In genomic region chr17:50499091-50499790, GRCm38 (mm10) we compare ENCODE assay signal across 17 mouse cellular contexts. TPM values are rescaled to one million over a fixed set of nuclear protein-coding genes. Genes with fewer than 3 reads are reported as not detected.
A peak's percentile ranks its signal among the peaks of the same experiment; 100 is the strongest.
DNase-seq lines count a peak whose midpoint lies in the region; TF ChIP-seq lines count a peak whose summit lies in the region.
"Had no signal": no experiment of that assay in that cellular context is flagged by ENCODE, and none has a peak within 500 bp of the region (broad histone marks: within the 10 kb centered on the region; RNA-seq: fewer than 3 reads in every experiment).

No protein-coding gene starts in this region.

- no peak overlapping the region; the same call in 1 of the 2 replicates for H3K27ac ChIP-seq in spleen, adult 2 months (ENCODE audit: insufficient read depth, low read length)
- H3K27ac ChIP-seq: forebrain, embryonic 12.5 days; hindbrain, embryonic 10.5 days had no signal

- TF ChIP-seq POLR2A in spleen, adult 2 months (IDR thresholded peaks at IDR 0.05; ENCODE audit: low read depth, low read length), result no peak

- H3K36me3 ChIP-seq in spleen, adult 2 months (ENCODE audit: control insufficient read depth, insufficient read depth, low read length), result no peaks in the 10 kb centered on the region
- H3K36me3 ChIP-seq in splenic B cell, adult 2 months (ENCODE audit: control insufficient read depth, insufficient read depth, low read length, poor library complexity, severe bottlenecking), result no peaks in the 10 kb centered on the region
- H3K36me3 ChIP-seq: forebrain, embryonic 12.5 days; hindbrain, embryonic 10.5 days had no signal

- peak overlapping the region; percentile 9; the same call in 1 of the 2 replicates for H3K4me3 ChIP-seq in spleen, adult 2 months (ENCODE audit: extremely low read depth, insufficient read depth, insufficient read length)
- H3K4me3 ChIP-seq: forebrain, embryonic 12.5 days; hindbrain, embryonic 10.5 days; myocyte had no signal

- TF ChIP-seq CTCF in spleen, adult 2 months (IDR thresholded peaks at IDR 0.05; ENCODE audit: extremely low read depth, insufficient read depth, insufficient read length, insufficient replicate concordance), result no peak

- whole genome bisulfite sequencing in spleen, adult 2 months, result 55% methylated on average over 16 of the region's 16 CpGs

- H3K27me3 ChIP-seq in spleen, adult 2 months (ENCODE audit: control insufficient read depth, insufficient read depth, low read length), result no peaks in the 10 kb centered on the region
- H3K27me3 ChIP-seq in splenic B cell, adult 2 months (ENCODE audit: control insufficient read depth, insufficient read depth, low read length, poor library complexity, severe bottlenecking), result no peaks in the 10 kb centered on the region

- H3K4me1 ChIP-seq in spleen, adult 2 months (ENCODE audit: control insufficient read depth, insufficient read depth, insufficient read length), result peaks cover 6% of the 10 kb centered on the region

- peak in 1 of 2 experiments; percentile 19 for DNase-seq in spleen, adult 2 months (ENCODE audit: low read depth in 1 of 2, low spot score in 2 of 2)
- no peak for DNase-seq in spleen, postnatal 14 days (ENCODE audit: low spot score in 2 of 2)
- peak; percentile 54 for DNase-seq in T-cell, adult 2 months (ENCODE audit: low spot score)
- peak; percentile 57 for DNase-seq in induced T-regulatory cell, adult 2 months (ENCODE audit: low read depth)
- peak; percentile 78 for DNase-seq in splenic B cell, adult 2 months (ENCODE audit: low read depth, low spot score)
- no peak for DNase-seq in yolk sac, embryonic 10.5 days (ENCODE audit: low spot score)
- DNase-seq in adrenal gland, postnatal 36 days, result no peak
- DNase-seq: adrenal gland, postnatal 10 days; cerebellum, postnatal 10 days; kidney, postnatal 14 days; layer of hippocampus, adult 9-11 months; liver; lung, adult 18-20 months; thymus, adult 18-20 months had no signal

RNA-seq across cellular contexts. Expression of gene Plcl2, which starts 10.0 kb away (rescaled TPM):
- polyA plus RNA-seq in spleen, adult 2 months (2012; rRNA removed), result 11.5 and 12.6 TPM in 2 replicates
- total RNA-seq in adrenal gland, postnatal 36 days (2021), result 10 to 100 TPM; 58.9 to 75.0 TPM

Comparison
In these comparisons a context has a peak if more than half of its experiments do, and no peak if none do; other contexts are left out.
1. DNase-seq: peak in T-cell, adult 2 months (single experiment), induced T-regulatory cell, adult 2 months (single experiment) and splenic B cell, adult 2 months (single experiment); none in spleen, postnatal 14 days (0 of 2), yolk sac, embryonic 10.5 days (single experiment) and adrenal gland, postnatal 36 days (0 of 2).